Mouse (Mus musculus): ENCODE data around the gene Art5. TPM values are rescaled to one million over a fixed set of nuclear protein-coding genes. Genes with fewer than 3 reads are reported as not detected.
A peak's percentile ranks its signal among the peaks of the same experiment; 100 is the strongest.
"Not testable (repeated sequence)": the region's sequence is repeated elsewhere in the genome, so short reads cannot be mapped to it uniquely, and the experiment has no call there.

The Art5 gene
- polyA plus RNA-seq, 1 experiment, result not detected

GRCm38 (mm10) chr7:102063891-102064290, 45.4 kb downstream of the Art5 start:
- Histone ChIP-seq H3K4me1 (ENCODE audit: control insufficient read depth, insufficient read depth, low read length) (peaks cover 7% of the 10 kb centered on the region), H3K27ac (ENCODE audit: insufficient read depth, low read length) (no peak overlapping the region), H3K4me3 (ENCODE audit: insufficient read depth, low read length) (peak overlapping the region; percentile 61)
- TF ChIP-seq POLR2A (IDR thresholded peaks at IDR 0.05; ENCODE audit: low read depth, low read length) (no peak), CTCF (IDR thresholded peaks at IDR 0.05; ENCODE audit: borderline replicate concordance, insufficient read depth, low read length) (no peak)

- Histone ChIP-seq H3K4me3 (ENCODE audit: insufficient read depth, low read length) (no peak overlapping the region), H3K4me1 (ENCODE audit: control insufficient read depth, insufficient read depth, low read length) (peaks cover 7% of the 10 kb centered on the region), H3K27ac (ENCODE audit: insufficient read depth, low read length) (no peak overlapping the region)
- no peak for TF ChIP-seq CTCF (IDR thresholded peaks at IDR 0.05; ENCODE audit: borderline replicate concordance, insufficient read depth, low read length)
- TF ChIP-seq POLR2A (IDR thresholded peaks at IDR 0.05; ENCODE audit: low read depth, low read length), result no peak
These were observed 47.1 kb downstream of the Art5 start for GRCm38 (mm10) chr7:102062203-102062602.

GRCm38 (mm10) chr7:102061353-102061752, 47.9 kb downstream of the Art5 start:
- Histone ChIP-seq H3K4me3 (ENCODE audit: insufficient read depth, low read length) (no peak overlapping the region), H3K4me1 (ENCODE audit: control insufficient read depth, insufficient read depth, low read length) (peaks cover 5% of the 10 kb centered on the region), H3K27ac (ENCODE audit: insufficient read depth, low read length) (no peak overlapping the region)
- TF ChIP-seq CTCF (IDR thresholded peaks at IDR 0.05; ENCODE audit: borderline replicate concordance, insufficient read depth, low read length) (no peak), POLR2A (IDR thresholded peaks at IDR 0.05; ENCODE audit: low read depth, low read length) (no peak)

- H3K4me1 ChIP-seq (ENCODE audit: control insufficient read depth, insufficient read depth, low read length); H3K27ac ChIP-seq (ENCODE audit: insufficient read depth, low read length); H3K4me3 ChIP-seq (ENCODE audit: insufficient read depth, low read length): not testable (repeated sequence)
These were observed 60.8 kb downstream of the Art5 start for GRCm38 (mm10) chr7:102048524-102048923.

Other genes starting within 250 kb of the Art5 start
- gene Anapc15, start 245.8 kb downstream of the Art5 start, polyA plus RNA-seq (2011; ENCODE audit: insufficient read length, low read depth, missing spikeins), result 43.2 and 47.1 TPM in 2 replicates
- 0.56 and 1.5 TPM in 2 replicates for gene Folr1, start 238.7 kb downstream of the Art5 start, polyA plus RNA-seq (2011; ENCODE audit: insufficient read length, low read depth, missing spikeins)
- 132 and 151 TPM in 2 replicates for gene Lamtor1, start 203.6 kb downstream of the Art5 start, polyA plus RNA-seq (2011; ENCODE audit: insufficient read length, low read depth, missing spikeins)
- gene Tomt, start 203.1 kb downstream of the Art5 start, polyA plus RNA-seq (2011; ENCODE audit: insufficient read length, low read depth, missing spikeins), result not detected in 2 replicates
- 5.8 and 6.0 TPM in 2 replicates for gene Lrrc51, start 175.6 kb downstream of the Art5 start, polyA plus RNA-seq (2011; ENCODE audit: insufficient read length, low read depth, missing spikeins)
- gene Numa1, start 175.4 kb downstream of the Art5 start, polyA plus RNA-seq (2011; ENCODE audit: insufficient read length, low read depth, missing spikeins), result 110 and 128 TPM in 2 replicates
- 4.1 and 6.3 TPM in 2 replicates for gene Il18bp, start 90.8 kb downstream of the Art5 start, polyA plus RNA-seq (2011; ENCODE audit: insufficient read length, low read depth, missing spikeins)
- 44.9 and 48.4 TPM in 2 replicates for gene Rnf121, start 44.0 kb downstream of the Art5 start, polyA plus RNA-seq (2011; ENCODE audit: insufficient read length, low read depth, missing spikeins)
- 10.7 and 18.4 TPM in 2 replicates for gene Xndc1, start 44.0 kb downstream of the Art5 start, polyA plus RNA-seq (2011; ENCODE audit: insufficient read length, low read depth, missing spikeins)
- 0.37 and 0.93 TPM in 2 replicates for gene Xntrpc, start 43.8 kb downstream of the Art5 start, polyA plus RNA-seq (2011; ENCODE audit: insufficient read length, low read depth, missing spikeins)
- gene Trpc2, start 26.4 kb downstream of the Art5 start, polyA plus RNA-seq (2011; ENCODE audit: insufficient read length, low read depth, missing spikeins), result not detected in 2 replicates
- gene Art1, start 7.7 kb downstream of the Art5 start, polyA plus RNA-seq (2011; ENCODE audit: insufficient read length, low read depth, missing spikeins), result not detected in 2 replicates
- not detected in 2 replicates for gene Chrna10, start 7.3 kb upstream of the Art5 start, polyA plus RNA-seq (2011; ENCODE audit: insufficient read length, low read depth, missing spikeins)
- 79.6 and 80.3 TPM in 2 replicates for gene Nup98, start 100.7 kb upstream of the Art5 start, polyA plus RNA-seq (2011; ENCODE audit: insufficient read length, low read depth, missing spikeins)
- 50.4 and 70.0 TPM in 2 replicates for gene Pgap2, start 100.7 kb upstream of the Art5 start, polyA plus RNA-seq (2011; ENCODE audit: insufficient read length, low read depth, missing spikeins)
- gene Rhog, start 146.6 kb upstream of the Art5 start, polyA plus RNA-seq (2011; ENCODE audit: insufficient read length, low read depth, missing spikeins), result 63.8 and 66.2 TPM in 2 replicates
- 20.5 and 27.6 TPM in 2 replicates for gene Stim1, start 158.3 kb upstream of the Art5 start, polyA plus RNA-seq (2011; ENCODE audit: insufficient read length, low read depth, missing spikeins)